Mouse (Mus musculus) MN1 (cell line): ENCODE results near the gene Scgb1b2.

ENCODE experiments used
- DNase-seq: peaks from one replicate; pipeline ENCODE4 v3.0.0-alpha.2; 2016; ENCODE audit warnings: low spot score

Gene Scgb1b2

GRCm38 (mm10) chr7:31291721-31292120 lies at the start of gene Scgb1b2:
Gene Scgb1b2 (minus strand): TSS chr7:31291821.
- no peak for DNase-seq

GRCm38 (mm10) chr7:31290208-31290607 lies 1.4 kb downstream of the Scgb1b2 start, which contains the start of gene Scgb2b2:
Gene Scgb2b2 (plus strand): TSS chr7:31290508.
- DNase-seq, result no peak
